ENCODE assay signal across 16 mouse cellular contexts in the genomic region with DNA sequence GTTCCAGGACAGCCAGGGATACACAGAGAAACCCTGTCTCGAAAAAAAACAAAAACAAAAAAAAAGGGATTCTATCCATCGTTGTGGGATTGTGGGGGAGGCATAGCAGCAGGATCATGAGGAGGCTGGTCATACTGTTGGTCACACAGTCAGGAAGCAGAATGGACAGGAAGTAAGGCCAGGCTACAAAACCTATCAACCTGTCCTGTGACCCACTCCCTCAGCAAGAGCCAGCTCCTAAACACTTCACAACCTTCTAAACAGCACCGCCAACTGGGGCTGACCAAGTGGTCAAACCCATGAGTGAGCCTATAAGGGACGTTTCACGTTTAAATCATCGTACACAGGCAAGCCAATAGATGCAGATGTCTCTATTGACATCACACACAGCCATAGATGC.
"Had no signal": no experiment of that assay in that cellular context is flagged by ENCODE, and none has a peak within 500 bp of the region (broad histone marks: within the 10 kb centered on the region; RNA-seq: fewer than 3 reads in every experiment).

No protein-coding gene starts in this region.

- H3K27me3 ChIP-seq: neural tube, embryonic 13.5 days; neural tube, embryonic 15.5 days; stomach, embryonic 15.5 days had no signal

- H3K36me3 ChIP-seq: neural tube, embryonic 13.5 days; neural tube, embryonic 15.5 days; stomach, embryonic 15.5 days had no signal

- H3K4me3 ChIP-seq: neural tube, embryonic 13.5 days; neural tube, embryonic 15.5 days; stomach, embryonic 15.5 days had no signal

- H3K9me3 ChIP-seq: neural tube, embryonic 13.5 days; neural tube, embryonic 15.5 days; stomach, embryonic 15.5 days had no signal

- H3K4me1 ChIP-seq: neural tube, embryonic 13.5 days; stomach, embryonic 15.5 days had no signal

- H3K27ac ChIP-seq: neural tube, embryonic 13.5 days; neural tube, embryonic 15.5 days; stomach, embryonic 15.5 days; stomach, postnatal 0 days had no signal

- DNase-seq: retina, postnatal 1 day; right cerebral cortex, adult 18-20 months; right cerebral cortex, postnatal 14 days; right cerebral cortex, postnatal 25 days; right cerebral cortex, postnatal 4 days; spleen, adult 18-20 months; thymus, adult 18-20 months; thymus, adult 2 months; thymus, postnatal 14 days; thymus, postnatal 25 days; thymus, postnatal 36 days; thymus, postnatal 4 days had no signal
